Mouse (Mus musculus): ENCODE data around the gene Oxgr1. TPM values are rescaled to one million over a fixed set of nuclear protein-coding genes. Genes with fewer than 3 reads are reported as not detected.

The Oxgr1 gene
- polyA plus RNA-seq (2012; rRNA removed; ENCODE audit: low replicate concordance): not detected in 2 replicates

GRCm38 (mm10) chr14:120042187-120042820 lies at the start of gene Oxgr1:
Oxgr1 (minus strand) TSS chr14:120042435.

Other genes starting within 250 kb of the Oxgr1 start
- 68.3 and 86.4 TPM in 2 replicates for gene Mbnl2, start 233.2 kb upstream of the Oxgr1 start, polyA plus RNA-seq (2012; rRNA removed; ENCODE audit: low replicate concordance)

Measured in mammary gland, adult 2 months (tissue).